Mouse (Mus musculus) stomach, embryonic 16.5 days (tissue): ENCODE results near the gene Moxd2. TPM values are rescaled to one million over a fixed set of nuclear protein-coding genes. Genes with fewer than 3 reads are reported as not detected.

Experiments used
- polyA plus RNA-seq: library from polyadenylated mRNA; unstranded; fragments of >200 nt; fragmentation: Nextera tagmentation; extraction: Ambion mirVana; gene quantifications from 2 replicates; pipeline ENCODE4 v1.2.1, GENCODE M21; 2015

Moxd2 gene
- polyA plus RNA-seq, 1 experiment from 2014 or later, result not detected

Other genes starting within 250 kb of the Moxd2 start
- gene Prss58, start 12.9 kb upstream of the Moxd2 start, polyA plus RNA-seq, result not detected in 2 replicates
- not detected in 2 replicates for gene 1700074P13Rik, start 53.1 kb upstream of the Moxd2 start, polyA plus RNA-seq
- not detected in 2 replicates for gene Gm4744, start 64.4 kb upstream of the Moxd2 start, polyA plus RNA-seq
- 0.84 TPM in 1 of 2 replicates, not detected in the other for gene 1810009J06Rik, start 77.3 kb upstream of the Moxd2 start, polyA plus RNA-seq
- 0.45 and 0.76 TPM in 2 replicates for gene Gm2663, start 112.0 kb upstream of the Moxd2 start, polyA plus RNA-seq
- 6.5 and 7.0 TPM in 2 replicates for gene 2210010C04Rik, start 148.0 kb upstream of the Moxd2 start, polyA plus RNA-seq